Mouse (Mus musculus) myocyte (in vitro differentiated cells): ENCODE results near the gene Itgb5.

ENCODE experiments used
- CEBPB ChIP-seq: IDR thresholded peaks from 2 replicates; pipeline ENCODE4 v1.6.1; 2011; ENCODE audit warnings: mild to moderate bottlenecking, moderate library complexity; ENCODE audit not compliant: poor library complexity, insufficient read depth, severe bottlenecking
- E2F4 ChIP-seq: IDR thresholded peaks from one replicate; pipeline ENCODE4 v1.6.1; 2011; ENCODE audit warnings: mild to moderate bottlenecking, control low read depth, moderate library complexity; ENCODE audit not compliant: insufficient read depth
- MAX ChIP-seq: IDR thresholded peaks from one replicate; pipeline ENCODE4 v1.6.1; 2011; ENCODE audit warnings: low read depth, mild to moderate bottlenecking, control low read depth
- MYOG ChIP-seq, 3 experiments: IDR thresholded peaks; one replicate each; pipeline ENCODE4 v1.6.1; 2011; ENCODE audit warnings: control low read depth in 2 of 3, low read depth in 2 of 3, mild to moderate bottlenecking in 2 of 3; ENCODE audit not compliant: insufficient read length in 2 of 3, control insufficient read depth in 1 of 3, insufficient read depth in 1 of 3
- POLR2A ChIP-seq: IDR thresholded peaks from one replicate; pipeline ENCODE4 v1.6.1; 2011; ENCODE audit warnings: low read depth, mild to moderate bottlenecking, control low read depth, moderate library complexity; ENCODE audit not compliant: insufficient read length
- POLR2AphosphoS2 ChIP-seq: IDR thresholded peaks from one replicate; pipeline ENCODE4 v1.6.1; 2011; ENCODE audit warnings: low read depth, control low read depth; ENCODE audit not compliant: insufficient read length
- REST ChIP-seq: IDR thresholded peaks from one replicate; pipeline ENCODE4 v1.6.1; 2011; ENCODE audit warnings: mild to moderate bottlenecking, control low read depth, moderate library complexity; ENCODE audit not compliant: insufficient read depth, insufficient read length
- SRF ChIP-seq: IDR thresholded peaks from one replicate; pipeline ENCODE4 v1.6.1; 2011; ENCODE audit warnings: low read depth; ENCODE audit not compliant: control insufficient read depth, insufficient read length
- TCF12 ChIP-seq: IDR thresholded peaks from one replicate; pipeline ENCODE4 v1.6.1; 2011; ENCODE audit warnings: mild to moderate bottlenecking, control low read depth; ENCODE audit not compliant: poor library complexity, insufficient read depth, severe bottlenecking
- USF1 ChIP-seq: IDR thresholded peaks from one replicate; pipeline ENCODE4 v1.6.1; 2011; ENCODE audit warnings: low read depth, mild to moderate bottlenecking, control low read depth, moderate library complexity

GRCm38 (mm10) chr16:33917926-33918325 lies 88.5 kb downstream of the Itgb5 start:
- TF ChIP-seq POLR2A: no peak
- no peak for TF ChIP-seq POLR2AphosphoS2
- TF ChIP-seq REST: no peak
- TF ChIP-seq TCF12: no peak
- TF ChIP-seq USF1: no peak
- TF ChIP-seq MAX: no peak
- no peak for TF ChIP-seq MYOG (IDR thresholded peaks at IDR 0.05; ENCODE audit: control insufficient read depth in 1 of 3, insufficient read depth in 1 of 3, insufficient read length in 2 of 3, low read depth in 2 of 3)
- TF ChIP-seq E2F4: no peak
- no peak for TF ChIP-seq CEBPB
- TF ChIP-seq SRF: no peak
